Mouse (Mus musculus): ENCODE results near the gene Lrrc7.

Gene Lrrc7

DNA sequence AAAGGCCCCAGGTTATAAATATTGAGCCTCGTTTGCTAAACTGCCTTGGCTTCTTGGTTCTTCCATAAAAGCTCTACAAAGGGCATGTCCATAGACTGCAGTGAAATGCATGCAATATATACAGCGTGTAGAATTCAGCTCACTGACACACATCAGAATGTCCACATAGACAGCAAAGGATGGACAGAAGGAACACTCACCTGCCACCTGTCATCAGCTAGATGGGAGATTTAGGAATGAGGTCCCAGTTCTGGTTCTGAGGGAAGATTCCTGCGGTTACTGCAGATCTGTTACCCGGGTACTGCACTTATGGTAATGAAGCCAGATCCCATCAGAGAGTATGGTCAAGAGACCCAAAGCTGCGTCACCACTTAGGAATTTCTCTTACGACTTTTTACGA is 494.1 kb downstream of the Lrrc7 start:
- no peak for DNase-seq (ENCODE audit: low spot score)

DNA sequence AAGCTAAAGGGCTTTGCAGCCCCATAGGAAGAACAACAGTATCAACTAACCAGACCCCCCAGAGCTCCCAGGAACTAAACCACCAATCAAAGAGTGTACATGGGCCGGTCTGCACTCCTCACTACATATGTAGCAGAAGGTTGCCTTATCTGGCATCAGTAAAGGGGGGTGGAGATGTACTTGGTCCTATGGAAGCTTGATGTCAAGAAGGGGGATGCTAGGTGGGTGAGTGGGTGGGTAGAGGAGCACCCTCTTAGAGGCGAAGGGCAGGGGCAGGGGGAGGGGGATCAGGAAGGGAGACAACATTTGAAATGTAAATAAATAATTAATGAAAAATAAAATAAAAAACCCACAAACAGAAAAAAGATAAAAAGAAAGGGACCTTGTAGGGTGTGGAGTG is 496.8 kb downstream of the Lrrc7 start:
- DNase-seq (ENCODE audit: low spot score) = no peak

DNA sequence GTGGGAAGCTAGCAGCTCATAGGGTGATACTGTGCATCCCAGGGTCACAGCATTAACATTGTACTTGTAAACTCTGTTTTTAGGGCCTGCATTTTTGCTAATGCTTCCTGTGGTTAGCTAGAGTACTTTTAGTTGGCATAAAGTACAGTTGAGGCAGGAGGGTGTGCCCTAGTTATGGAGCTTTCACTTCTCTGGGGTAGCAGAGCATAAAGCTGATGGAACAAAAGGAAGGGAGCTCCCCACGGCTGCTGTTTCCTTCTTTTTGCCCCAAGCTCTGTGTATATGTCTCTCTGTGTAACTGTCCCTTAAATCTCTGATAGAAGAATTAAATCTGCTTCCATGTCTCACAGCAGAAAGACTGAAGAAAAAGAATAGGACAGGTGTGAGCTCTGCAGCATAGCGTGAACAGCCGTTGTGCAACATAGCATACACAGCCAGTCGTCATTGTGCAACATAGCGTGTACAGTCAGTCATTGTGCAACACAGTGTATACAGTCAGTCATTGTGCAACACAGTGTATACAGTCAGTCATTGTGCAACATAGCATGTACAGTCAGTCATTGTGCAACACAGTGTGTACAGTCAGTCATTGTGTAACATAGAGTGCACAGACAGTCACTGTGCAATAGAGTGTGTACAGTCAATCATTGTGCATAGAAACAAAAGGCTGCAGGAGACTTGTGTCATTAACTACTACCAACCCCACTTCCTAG is 500.1 kb downstream of the Lrrc7 start:
- DNase-seq (ENCODE audit: low spot score) = no peak

DNA sequence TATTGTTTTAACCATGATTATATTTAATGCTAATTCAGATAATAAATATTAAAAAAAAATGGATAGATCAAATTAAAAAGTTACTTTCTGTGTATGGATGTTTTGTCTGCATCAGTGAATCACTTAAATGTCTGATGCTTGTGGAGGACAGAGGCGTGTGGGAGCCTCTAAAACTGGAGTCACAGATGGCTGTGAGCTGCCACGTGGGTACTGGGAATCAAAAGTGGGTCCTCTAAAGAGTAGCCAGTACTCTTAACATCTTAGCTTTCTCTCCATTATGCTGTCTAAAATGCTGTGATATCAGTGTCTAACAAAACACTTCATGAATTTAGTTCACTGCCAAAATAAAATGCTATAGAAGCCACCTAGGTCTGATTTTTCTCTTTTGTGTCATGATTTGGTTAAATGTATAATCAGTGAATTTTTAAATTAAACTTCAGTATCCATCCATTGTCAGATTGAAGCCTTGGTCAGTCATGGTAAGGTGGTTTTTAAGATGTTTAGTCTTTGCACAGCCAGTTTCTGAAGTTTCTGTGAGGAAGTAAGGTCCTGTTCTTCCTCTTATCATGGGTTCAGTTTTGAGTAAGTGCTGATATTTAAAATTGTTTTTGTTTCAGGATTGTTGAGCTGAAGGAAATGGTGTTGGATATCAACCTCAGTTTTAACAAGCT is 501.3 kb downstream of the Lrrc7 start:
- DNase-seq (ENCODE audit: low spot score) = no peak

DNA sequence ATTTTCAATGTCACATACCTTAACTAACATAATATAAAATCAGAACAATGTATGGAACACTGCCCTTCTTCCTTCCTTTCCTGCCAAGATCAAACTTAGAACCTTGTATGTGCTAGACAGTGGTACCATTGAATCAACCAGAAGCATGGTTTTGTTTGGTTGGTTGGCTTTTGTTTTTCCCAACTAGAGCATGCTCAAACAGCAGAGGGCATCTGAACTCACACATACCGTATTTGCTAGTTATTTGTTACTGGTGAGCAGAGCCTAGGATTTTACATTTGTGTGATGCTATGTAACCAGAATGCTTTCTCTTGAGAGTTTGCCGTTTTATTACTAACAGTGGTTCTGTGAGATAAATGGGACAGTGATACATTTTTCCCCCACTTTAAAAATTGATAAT is 512.5 kb downstream of the Lrrc7 start:
- DNase-seq (ENCODE audit: low spot score) = no peak

DNA sequence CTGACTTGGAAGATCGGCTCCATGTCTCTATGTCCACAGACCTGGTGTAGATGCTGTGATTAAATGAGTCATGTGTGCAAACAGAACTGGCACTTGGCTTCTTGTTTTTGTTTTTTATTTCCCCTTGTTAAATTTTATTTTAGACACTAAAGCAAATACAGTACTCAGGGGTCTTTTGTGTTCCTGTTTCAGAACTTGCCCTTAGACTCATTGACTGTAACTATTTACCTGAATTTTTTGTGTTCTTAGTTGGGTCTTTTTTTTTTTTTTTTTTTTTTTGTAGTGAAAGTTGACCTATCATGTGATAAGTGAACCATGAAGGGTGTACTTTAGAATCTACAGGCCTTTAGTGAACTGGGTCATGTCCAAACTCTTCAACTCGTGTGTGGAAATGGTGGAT is 521.3 kb downstream of the Lrrc7 start:
- no peak for DNase-seq (ENCODE audit: low spot score)

DNA sequence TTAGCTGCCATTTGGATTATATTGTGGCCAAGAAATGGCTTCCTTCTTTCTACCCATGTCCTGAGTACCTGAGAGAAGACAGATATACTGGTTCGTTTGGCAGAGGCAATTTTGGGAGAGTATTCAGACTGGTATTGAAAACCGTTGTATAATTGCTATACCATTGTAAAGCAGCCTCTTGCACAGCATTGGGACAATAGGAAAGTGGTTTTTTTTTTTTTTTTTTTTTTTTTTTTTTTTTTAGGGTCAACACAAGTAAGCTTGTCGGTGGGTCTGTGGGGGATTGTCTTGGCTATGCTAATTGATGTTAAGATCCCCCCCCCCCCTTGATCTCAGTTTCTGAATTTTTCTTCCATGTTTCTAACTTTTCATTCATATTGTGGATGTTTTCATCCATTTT is 523.9 kb downstream of the Lrrc7 start:
- DNase-seq (ENCODE audit: low spot score) = no peak

DNA sequence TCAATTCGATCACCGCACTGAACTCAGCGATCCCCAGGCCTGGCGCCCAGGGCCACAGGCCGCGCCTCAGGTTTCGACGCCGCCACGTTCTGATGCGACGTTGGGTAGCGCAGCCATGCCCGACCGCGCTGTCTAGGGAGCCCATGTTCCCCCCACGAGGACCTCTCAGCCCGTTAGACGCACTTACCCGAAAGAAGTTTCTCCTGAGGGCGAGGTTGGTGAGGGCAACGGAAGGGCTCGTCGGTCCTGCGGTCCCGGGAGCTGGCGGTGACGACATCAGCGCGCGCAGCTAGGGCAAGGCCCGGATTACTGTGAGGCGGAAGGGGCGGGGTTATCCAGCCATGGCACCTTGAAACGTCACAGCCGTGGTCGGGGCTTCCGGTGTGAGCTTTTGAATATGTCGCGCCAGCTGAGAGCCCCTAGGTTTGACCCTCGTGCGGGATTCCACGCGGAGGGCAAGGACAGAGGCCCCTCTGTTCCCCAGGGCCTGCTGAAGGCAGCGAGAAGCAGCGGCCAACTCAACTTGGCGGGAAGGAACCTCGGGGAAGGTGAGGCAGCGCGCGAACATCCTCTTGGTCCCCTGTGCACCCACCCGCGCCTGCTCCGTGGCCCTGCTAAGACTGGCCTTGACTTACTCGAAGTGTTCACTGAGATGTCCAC is 525.6 kb downstream of the Lrrc7 start, which contains the start of the genes Srsf11 and Lrrc40:
Gene Srsf11, minus strand, starts transcription at position 311 of the 660 bp plus-strand sequence.
Gene Lrrc40, plus strand, starts transcription at position 334 of the 660 bp plus-strand sequence.
- peak; percentile 95 for DNase-seq (ENCODE audit: low spot score)

DNA sequence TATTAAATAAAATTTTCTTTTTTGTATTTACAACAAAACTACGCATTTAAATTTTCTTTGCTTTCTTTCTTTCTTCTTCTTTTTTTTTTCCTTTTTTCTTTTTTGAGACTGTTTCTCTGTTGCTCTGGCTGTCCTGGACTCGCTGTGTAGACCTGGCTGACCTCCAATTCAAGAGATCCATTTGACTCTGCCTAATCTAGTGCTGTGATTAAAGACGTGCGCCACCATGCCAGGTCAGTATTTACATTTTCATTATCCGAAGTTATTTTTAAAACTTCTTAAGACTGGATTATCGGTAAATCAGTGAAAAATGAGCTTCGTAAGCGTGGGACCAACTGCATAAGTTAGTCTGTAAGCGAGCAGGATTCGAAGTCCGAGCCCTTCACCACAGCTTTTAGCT is 526.2 kb downstream of the Lrrc7 start:
- no peak for DNase-seq (ENCODE audit: low spot score)

All from T-cell, adult 2 months (primary cell).